29 mouse cellular contexts compared by ENCODE assay signal in the genomic region with DNA sequence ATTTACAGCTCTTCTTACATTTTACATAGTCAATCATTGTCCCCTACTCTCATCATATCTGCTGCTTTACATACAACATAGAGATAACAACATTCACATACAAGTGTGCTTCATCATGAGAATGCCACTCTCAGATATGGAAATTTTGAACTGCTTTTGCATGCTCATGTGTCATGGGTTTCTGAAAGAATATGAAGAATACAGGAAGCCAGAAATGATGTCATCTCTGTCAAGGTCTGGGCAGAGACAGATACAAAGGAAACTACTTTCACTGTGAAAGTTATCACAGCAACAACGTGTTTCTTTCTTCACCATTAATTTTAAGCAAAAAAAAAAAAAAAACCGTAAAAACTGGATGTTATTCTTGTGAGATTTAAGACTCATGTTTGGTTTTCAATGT.
"Had no signal": no experiment of that assay in that cellular context is flagged by ENCODE, and none has a peak within 500 bp of the region (broad histone marks: within the 10 kb centered on the region; RNA-seq: fewer than 3 reads in every experiment).

No protein-coding gene starts in this region.

- DNase-seq: left cerebral cortex, postnatal 4 days; liver; liver, embryonic 13.5 days; liver, postnatal 0 days; lung, adult 18-20 months; lung, adult 2 months; lung, embryonic 14.5 days; lung, postnatal 10 days; lung, postnatal 14 days; lung, postnatal 36 days; lung, postnatal 4 days; midbrain, embryonic 14.5 days had no signal

- H3K4me3 ChIP-seq: limb, embryonic 10.5 days; limb, embryonic 12.5 days; limb, embryonic 13.5 days; limb, embryonic 15.5 days; liver, embryonic 12.5 days; liver, embryonic 13.5 days; liver, embryonic 15.5 days; lung, embryonic 15.5 days; megakaryocyte, embryonic 14.5 days; midbrain, embryonic 10.5 days; midbrain, embryonic 12.5 days; midbrain, embryonic 13.5 days; midbrain, embryonic 15.5 days; myocyte had no signal

- H3K9me3 ChIP-seq: limb, embryonic 10.5 days; limb, embryonic 12.5 days; limb, embryonic 13.5 days; limb, embryonic 15.5 days; liver, embryonic 12.5 days; liver, embryonic 13.5 days; liver, embryonic 15.5 days; lung, embryonic 15.5 days; megakaryocyte, embryonic 14.5 days; midbrain, embryonic 10.5 days; midbrain, embryonic 12.5 days; midbrain, embryonic 13.5 days; midbrain, embryonic 15.5 days had no signal

- H3K4me1 ChIP-seq: limb, embryonic 10.5 days; limb, embryonic 12.5 days; limb, embryonic 13.5 days; limb, embryonic 15.5 days; liver, embryonic 12.5 days; liver, embryonic 13.5 days; liver, embryonic 15.5 days; lung, embryonic 15.5 days; megakaryocyte, embryonic 14.5 days; midbrain, embryonic 10.5 days; midbrain, embryonic 12.5 days; midbrain, embryonic 13.5 days; midbrain, embryonic 15.5 days had no signal

- H3K4me2 ChIP-seq: limb, embryonic 12.5 days; limb, embryonic 13.5 days; limb, embryonic 15.5 days; liver, embryonic 11.5 days; liver, embryonic 12.5 days; liver, embryonic 13.5 days; liver, embryonic 15.5 days; lung, embryonic 14.5 days; lung, embryonic 15.5 days; midbrain, embryonic 11.5 days; midbrain, embryonic 12.5 days; midbrain, embryonic 13.5 days; midbrain, embryonic 15.5 days had no signal

- H3K27ac ChIP-seq: limb, embryonic 10.5 days; limb, embryonic 12.5 days; limb, embryonic 13.5 days; limb, embryonic 15.5 days; liver, embryonic 12.5 days; liver, embryonic 13.5 days; liver, embryonic 14.5 days; liver, embryonic 15.5 days; lung, embryonic 15.5 days; macrophage; midbrain, embryonic 10.5 days; midbrain, embryonic 12.5 days; midbrain, embryonic 13.5 days; midbrain, embryonic 15.5 days had no signal

- H3K36me3 ChIP-seq: limb, embryonic 10.5 days; limb, embryonic 12.5 days; limb, embryonic 13.5 days; limb, embryonic 15.5 days; liver, embryonic 12.5 days; liver, embryonic 13.5 days; liver, embryonic 15.5 days; lung, embryonic 15.5 days; midbrain, embryonic 10.5 days; midbrain, embryonic 12.5 days; midbrain, embryonic 13.5 days; midbrain, embryonic 15.5 days had no signal

- H3K27me3 ChIP-seq: limb, embryonic 12.5 days; limb, embryonic 13.5 days; limb, embryonic 15.5 days; liver, embryonic 12.5 days; liver, embryonic 13.5 days; liver, embryonic 15.5 days; lung, embryonic 15.5 days; megakaryocyte, embryonic 14.5 days; midbrain, embryonic 12.5 days; midbrain, embryonic 13.5 days; midbrain, embryonic 15.5 days had no signal

- H3K9ac ChIP-seq: limb, embryonic 12.5 days; limb, embryonic 13.5 days; limb, embryonic 15.5 days; liver, embryonic 12.5 days; liver, embryonic 13.5 days; liver, embryonic 14.5 days; liver, embryonic 15.5 days; liver, postnatal 0 days; lung, embryonic 14.5 days; lung, embryonic 15.5 days; midbrain, embryonic 12.5 days; midbrain, embryonic 13.5 days; midbrain, embryonic 15.5 days had no signal
